Mouse (Mus musculus) embryonic facial prominence, embryonic 10.5 days (tissue): ENCODE data around the gene Txnip. TPM values are rescaled to one million over a fixed set of nuclear protein-coding genes. Genes with fewer than 3 reads are reported as not detected.

Source experiments
- DNase-seq: peaks from one replicate; pipeline ENCODE4 v3.0.0-alpha.2; 2017; ENCODE audit warnings: low spot score
- H3K27ac ChIP-seq: fragments of 300-500 bp; sonication (generic); replicated peaks from 2 replicates; pipeline ENCODE4 v1.5.1; 2016; ENCODE audit warnings: mild to moderate bottlenecking
- H3K27me3 ChIP-seq: fragments of 300-500 bp; sonication (generic); replicated peaks from 2 replicates; pipeline ENCODE4 v1.6.1; 2016; ENCODE audit warnings: low read depth, mild to moderate bottlenecking; ENCODE audit not compliant: poor library complexity, severe bottlenecking
- H3K36me3 ChIP-seq: fragments of 300-500 bp; sonication (generic); replicated peaks from 2 replicates; pipeline ENCODE4 v1.6.1; 2016; ENCODE audit warnings: mild to moderate bottlenecking, moderate library complexity
- H3K4me1 ChIP-seq: fragments of 300-500 bp; sonication (generic); 2 replicates; pipeline ENCODE4 v1.6.1; 2016
- H3K4me3 ChIP-seq: fragments of 300-500 bp; sonication (generic); 2 replicates; pipeline ENCODE4 v1.5.1; 2016; ENCODE audit warnings: mild to moderate bottlenecking, moderate library complexity
- H3K9me3 ChIP-seq: fragments of 300-500 bp; sonication (generic); 2 replicates; pipeline ENCODE4 v1.6.1; 2016; ENCODE audit warnings: mild to moderate bottlenecking
- WGBS: fragments of 180-500 bp; shearing (Covaris S2); methylation state at CpG from one replicate; pipeline ENCODE4 v1.1.7; 2016; 5-methylcytosine and 5-hydroxymethylcytosine counted together
- polyA plus RNA-seq: library from polyadenylated mRNA; unstranded; fragments of >200 nt; fragmentation: Nextera tagmentation; extraction: Ambion mirVana; gene quantifications from 2 replicates; pipeline ENCODE4 v1.2.1, GENCODE M21; 2016

Gene Txnip
- polyA plus RNA-seq, 1 experiment from 2014 or later = 34.9 TPM

DNA sequence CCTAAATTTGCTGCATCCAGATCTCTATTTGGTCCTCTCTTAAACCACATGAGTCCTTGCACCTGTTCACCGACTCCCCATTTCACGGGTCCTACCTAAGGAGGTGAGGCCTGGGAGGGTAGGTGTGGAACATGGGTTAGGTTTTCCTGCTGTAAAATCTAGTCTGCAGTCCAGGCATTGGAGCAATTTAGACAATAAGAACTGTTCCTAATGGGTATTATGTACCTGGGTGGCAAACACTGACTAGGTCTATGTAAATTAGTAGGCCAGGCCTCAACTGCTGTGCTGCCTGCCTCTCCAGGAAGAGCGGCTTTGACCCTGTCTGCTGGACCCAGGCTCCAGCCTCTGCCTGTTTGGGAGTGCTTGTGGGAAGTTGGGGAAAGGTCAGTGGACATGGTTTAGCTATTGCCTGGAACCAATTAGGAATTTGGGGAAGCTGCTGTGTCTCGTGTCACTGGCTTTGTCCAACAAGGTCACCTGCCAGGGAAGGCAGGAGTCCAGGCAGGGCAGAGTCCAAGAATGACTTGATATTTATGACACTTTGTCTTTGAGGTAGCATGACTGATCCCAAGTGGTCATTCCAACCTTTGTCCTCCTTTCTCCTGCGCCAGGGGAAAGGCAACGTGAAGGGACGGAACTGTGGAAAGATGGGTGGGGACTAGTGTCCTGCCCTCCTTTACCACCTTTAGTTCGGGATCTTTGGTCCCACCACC lies 17.7 kb downstream of the Txnip start:
- 81% methylated on average over 8 of the region's 8 CpGs for WGBS
- DNase-seq = no peak
- Histone ChIP-seq H3K36me3 (no peaks in the 10 kb centered on the region), H3K9me3 (no peaks in the 10 kb centered on the region), H3K27me3 (peaks cover 4% of the 10 kb centered on the region; the same call in 1 of the 2 replicates), H3K27ac (peak overlapping the region; percentile 48), H3K4me1 (peaks cover 56% of the 10 kb centered on the region), H3K4me3 (no peak overlapping the region)

DNA sequence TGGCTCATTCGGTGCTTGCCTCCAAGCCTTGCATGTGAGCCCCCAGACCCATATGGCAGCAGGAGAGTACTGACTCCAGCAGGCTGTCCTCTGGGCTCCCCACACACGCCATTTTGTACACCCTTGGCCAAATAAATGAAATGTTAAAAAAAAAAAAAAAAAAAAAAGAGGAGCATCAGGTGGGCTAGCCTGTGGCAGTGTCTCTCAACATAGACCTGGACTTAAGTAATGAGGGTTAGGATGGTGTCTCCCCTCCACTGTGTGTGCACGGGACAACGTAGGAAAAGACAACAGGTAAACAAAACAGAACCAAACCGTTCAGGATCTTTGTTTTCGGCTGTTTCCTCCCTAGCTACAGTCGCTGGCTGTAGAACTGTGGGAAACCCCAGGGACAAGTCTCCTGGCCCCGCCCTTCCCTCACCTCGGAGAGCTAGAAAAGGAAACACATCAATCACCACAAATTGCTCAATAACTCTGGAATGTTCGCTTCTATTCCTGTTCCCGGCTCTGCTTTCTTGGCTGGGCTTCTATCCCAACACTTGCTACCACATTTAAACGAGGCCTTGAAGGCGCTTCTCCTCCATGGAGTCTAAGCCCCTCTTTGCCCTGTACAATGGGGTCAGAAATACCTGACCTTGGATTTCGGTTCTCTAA lies 18.4 kb downstream of the Txnip start:
- WGBS = 65% methylated on average over 14 of the region's 14 CpGs
- peak overlapping the region; percentile 76 for H3K27ac ChIP-seq
- H3K4me3 ChIP-seq = peak overlapping the region; percentile 23; the same call in 1 of the 2 replicates
- H3K27me3 ChIP-seq = peaks cover 9% of the 10 kb centered on the region
- no peaks in the 10 kb centered on the region for H3K9me3 ChIP-seq
- H3K4me1 ChIP-seq = peaks cover 57% of the 10 kb centered on the region
- peak; percentile 34 for DNase-seq
- H3K36me3 ChIP-seq = no peaks in the 10 kb centered on the region

DNA sequence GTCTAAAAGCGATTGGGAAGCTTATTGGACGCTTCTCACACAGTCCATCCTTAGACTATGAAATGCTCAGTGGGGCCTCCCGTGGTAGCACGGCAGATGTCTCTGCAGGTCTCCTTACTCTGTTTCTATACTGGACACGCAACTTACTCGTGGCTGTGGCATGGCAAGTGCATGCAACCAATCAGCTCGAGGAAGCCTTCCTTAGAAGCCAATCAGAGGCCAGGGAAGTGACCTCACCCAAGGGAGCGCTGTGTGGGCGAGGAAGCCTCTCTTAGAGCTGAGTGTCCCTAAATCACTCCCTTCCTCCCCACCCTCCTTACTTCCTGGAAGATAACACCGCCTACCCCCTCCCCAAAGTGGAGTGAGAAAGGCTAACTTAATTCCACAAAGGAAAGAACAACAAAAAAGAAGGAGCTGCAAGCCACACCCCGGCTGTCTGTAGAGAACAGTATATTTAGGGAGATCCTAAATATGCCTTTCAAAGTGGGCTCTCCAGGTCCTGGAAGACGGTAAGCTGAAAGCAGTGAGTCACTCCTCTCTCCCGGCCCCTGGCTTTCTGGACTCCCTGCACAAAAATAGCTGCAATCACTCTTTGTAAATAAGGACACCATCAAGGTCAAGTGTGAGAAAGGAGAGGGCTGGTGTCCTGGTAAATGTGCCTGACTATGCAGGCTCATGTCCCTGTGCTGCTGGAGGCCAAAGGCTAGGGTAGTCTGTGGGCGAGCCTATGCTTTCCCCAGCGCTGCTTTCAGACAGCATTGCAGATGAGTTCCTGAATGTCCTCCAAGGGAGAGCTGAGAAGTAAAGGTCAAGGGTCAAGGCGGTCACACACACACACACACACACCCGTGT lies 19.2 kb downstream of the Txnip start, which contains the start of gene Gm16253:
Gene Gm16253 (plus strand): TSS at position 295 of the 852 bp plus-strand sequence.
- H3K27me3 ChIP-seq = peaks cover 15% of the 10 kb centered on the region
- H3K4me3 ChIP-seq = peak within 1 kb of the TSS; percentile 23; the same call in 1 of the 2 replicates
- WGBS = 32% methylated on average over 17 of the region's 17 CpGs
- H3K9me3 ChIP-seq = no peaks in the 10 kb centered on the region
- H3K36me3 ChIP-seq = no peaks in the 10 kb centered on the region
- peak within 1 kb of the TSS; percentile 76 for H3K27ac ChIP-seq
- DNase-seq = peak; percentile 82
- peaks cover 56% of the 10 kb centered on the region for H3K4me1 ChIP-seq

DNA sequence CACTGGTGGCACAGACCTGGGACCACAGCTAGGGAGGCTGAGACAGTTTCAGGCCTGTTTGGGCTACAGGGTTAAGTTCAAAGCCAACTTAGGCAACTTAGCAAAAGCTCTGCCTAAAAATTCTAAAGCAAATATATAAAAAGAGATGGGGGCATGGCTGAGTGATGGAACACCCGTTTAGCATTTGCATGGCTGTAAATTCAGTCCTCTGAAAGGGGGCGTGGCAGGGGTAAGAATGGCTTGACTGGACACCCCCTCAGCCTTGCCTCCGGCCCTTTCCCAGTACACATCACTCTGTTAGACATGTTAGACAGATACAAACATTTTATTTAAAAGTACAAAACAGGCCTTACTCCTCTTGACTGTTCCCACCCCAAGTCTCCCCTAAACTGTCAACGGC lies 19.8 kb downstream of the Txnip start:
- Histone ChIP-seq H3K36me3 (no peaks in the 10 kb centered on the region), H3K27ac (peak overlapping the region; percentile 76), H3K4me1 (peaks cover 56% of the 10 kb centered on the region), H3K4me3 (0 out of 2 replicates have a peak overlapping the region, but pooled peaks have one; percentile 23), H3K9me3 (no peaks in the 10 kb centered on the region), H3K27me3 (peaks cover 19% of the 10 kb centered on the region)
- 80% methylated on average over 4 of the region's 4 CpGs for WGBS
- no peak for DNase-seq

DNA sequence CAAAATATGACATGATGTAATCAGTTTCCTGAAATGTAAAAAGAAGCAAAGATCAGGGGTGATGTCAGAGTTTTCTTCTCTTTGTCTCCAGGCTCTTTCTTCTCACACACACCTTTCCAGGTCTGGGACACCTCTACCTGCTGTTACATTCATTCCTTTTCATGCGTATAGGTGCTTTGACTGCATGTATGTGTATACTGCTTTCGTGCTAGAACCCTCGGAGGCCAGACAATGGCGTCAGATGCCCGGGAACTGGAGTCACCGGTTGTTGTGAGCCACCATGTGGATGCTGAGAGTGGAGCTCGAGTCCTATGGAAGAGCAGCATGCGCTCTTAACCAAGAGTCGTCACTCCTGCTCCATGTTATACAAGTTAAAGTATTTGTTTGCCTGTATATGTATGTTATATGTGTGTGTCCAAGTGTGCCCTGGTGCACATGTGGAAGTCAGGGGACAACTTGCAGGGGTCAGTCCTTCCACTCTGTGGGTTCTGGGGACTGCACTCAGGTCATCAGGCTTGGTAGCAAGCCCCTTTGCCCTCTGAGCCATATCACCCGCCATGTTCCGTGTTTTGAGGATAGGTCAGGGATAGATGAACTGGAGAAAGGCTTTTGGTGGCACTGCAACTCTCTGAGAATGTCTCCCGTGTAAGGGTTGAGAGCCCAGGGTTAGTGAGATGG lies 20.9 kb downstream of the Txnip start:
- DNase-seq = no peak
- Histone ChIP-seq H3K36me3 (no peaks in the 10 kb centered on the region), H3K4me3 (no peak overlapping the region), H3K4me1 (peaks cover 52% of the 10 kb centered on the region), H3K27me3 (peaks cover 19% of the 10 kb centered on the region), H3K9me3 (no peaks in the 10 kb centered on the region), H3K27ac (0 out of 2 replicates have a peak overlapping the region, but pooled peaks have one; percentile 20)
- 80% methylated on average over 12 of the region's 12 CpGs for WGBS

DNA sequence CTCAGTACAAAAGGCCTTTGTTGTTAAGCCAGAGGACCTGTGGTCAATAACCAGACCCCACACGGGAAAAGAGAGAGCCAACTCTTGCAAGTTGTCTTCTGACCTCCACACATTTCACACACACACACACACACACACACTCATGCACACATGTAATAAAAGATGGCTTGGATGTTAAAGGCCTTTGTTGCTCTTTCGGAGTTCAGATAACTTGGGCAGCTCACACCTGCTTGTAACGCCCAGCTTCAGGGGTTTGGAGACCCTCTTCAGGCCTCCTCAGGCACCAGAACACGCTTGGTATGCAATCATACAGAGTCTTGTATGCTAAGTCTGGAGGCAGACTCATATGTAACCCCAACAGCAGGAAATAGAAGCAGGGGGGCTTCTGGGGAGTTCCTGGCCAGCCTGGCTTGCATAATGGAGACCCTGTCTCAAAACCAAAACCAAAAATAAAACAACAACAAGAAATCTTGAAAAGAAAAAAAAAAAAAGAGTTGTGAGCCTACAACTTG lies 21.5 kb downstream of the Txnip start:
- Histone ChIP-seq H3K27me3 (peaks cover 19% of the 10 kb centered on the region), H3K36me3 (no peaks in the 10 kb centered on the region), H3K4me1 (peaks cover 46% of the 10 kb centered on the region), H3K27ac (0 out of 2 replicates have a peak overlapping the region, but pooled peaks have one; percentile 20), H3K9me3 (no peaks in the 10 kb centered on the region), H3K4me3 (no peak overlapping the region)
- no peak for DNase-seq
- 80% methylated on average over 4 of the region's 4 CpGs for WGBS

DNA sequence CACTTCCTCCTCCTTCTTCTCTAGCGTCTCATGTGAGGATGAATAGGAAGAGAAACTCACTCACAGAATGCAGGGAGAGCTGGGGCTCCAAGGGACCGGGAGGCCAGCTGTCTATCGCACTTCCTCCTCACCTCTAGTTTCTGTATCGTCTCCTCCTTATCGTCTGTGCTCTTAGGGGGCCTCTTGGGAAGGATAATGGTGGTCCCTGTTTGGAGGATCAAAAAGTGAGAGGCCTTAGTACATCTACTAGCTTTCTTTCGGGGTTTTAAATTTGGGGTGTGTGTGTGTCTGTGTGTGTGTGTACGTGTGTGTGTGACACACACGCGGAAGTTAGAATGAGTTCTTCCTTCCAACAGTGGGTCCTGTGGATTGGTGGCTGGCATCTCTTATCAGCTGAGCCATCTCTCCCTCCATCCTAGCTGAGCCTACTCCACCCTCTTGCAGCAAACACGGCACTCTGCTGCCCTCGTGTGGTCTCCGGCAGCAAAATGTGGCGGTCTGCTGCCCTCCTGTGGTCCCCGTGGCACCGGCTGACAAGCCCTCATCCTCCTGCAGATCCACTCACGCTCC lies 22.2 kb downstream of the Txnip start:
- peaks cover 19% of the 10 kb centered on the region for H3K27me3 ChIP-seq
- H3K4me3 ChIP-seq = peak overlapping the region; percentile 48
- 12% methylated on average over 16 of the region's 16 CpGs for WGBS

DNA sequence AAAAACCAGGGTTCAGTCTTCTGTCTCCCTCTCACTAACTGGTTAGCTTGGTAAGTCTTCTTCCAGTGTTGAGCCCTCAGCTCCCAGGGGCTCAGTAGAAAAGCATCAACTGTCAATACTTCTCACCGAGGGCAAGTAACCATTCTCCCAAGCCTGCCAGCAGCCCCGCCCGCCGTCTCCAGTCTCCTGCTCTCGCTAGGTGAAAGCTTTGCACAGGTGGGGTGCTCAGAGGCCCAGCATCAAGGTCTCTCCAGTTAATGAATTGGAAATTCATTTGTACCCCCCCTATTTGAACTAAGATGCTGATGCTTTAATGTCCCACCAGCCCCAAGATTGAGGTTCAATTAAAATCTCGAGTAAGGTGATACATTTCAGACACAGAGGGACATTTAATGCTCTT lies 23.4 kb downstream of the Txnip start:
- Histone ChIP-seq H3K9me3 (no peaks in the 10 kb centered on the region), H3K4me1 (peaks cover 34% of the 10 kb centered on the region), H3K27ac (no peak overlapping the region), H3K27me3 (peaks cover 19% of the 10 kb centered on the region), H3K4me3 (no peak overlapping the region), H3K36me3 (no peaks in the 10 kb centered on the region)
- 40% methylated on average over 6 of the region's 6 CpGs for WGBS
- DNase-seq = no peak

More for the DNA sequence above, 22.2 kb downstream of the Txnip start:
- DNase-seq = peak; percentile 93
- Histone ChIP-seq H3K36me3 (no peaks in the 10 kb centered on the region), H3K9me3 (no peaks in the 10 kb centered on the region), H3K27ac (peak overlapping the region; percentile 30; the same call in 1 of the 2 replicates), H3K4me1 (peaks cover 43% of the 10 kb centered on the region)

DNA sequence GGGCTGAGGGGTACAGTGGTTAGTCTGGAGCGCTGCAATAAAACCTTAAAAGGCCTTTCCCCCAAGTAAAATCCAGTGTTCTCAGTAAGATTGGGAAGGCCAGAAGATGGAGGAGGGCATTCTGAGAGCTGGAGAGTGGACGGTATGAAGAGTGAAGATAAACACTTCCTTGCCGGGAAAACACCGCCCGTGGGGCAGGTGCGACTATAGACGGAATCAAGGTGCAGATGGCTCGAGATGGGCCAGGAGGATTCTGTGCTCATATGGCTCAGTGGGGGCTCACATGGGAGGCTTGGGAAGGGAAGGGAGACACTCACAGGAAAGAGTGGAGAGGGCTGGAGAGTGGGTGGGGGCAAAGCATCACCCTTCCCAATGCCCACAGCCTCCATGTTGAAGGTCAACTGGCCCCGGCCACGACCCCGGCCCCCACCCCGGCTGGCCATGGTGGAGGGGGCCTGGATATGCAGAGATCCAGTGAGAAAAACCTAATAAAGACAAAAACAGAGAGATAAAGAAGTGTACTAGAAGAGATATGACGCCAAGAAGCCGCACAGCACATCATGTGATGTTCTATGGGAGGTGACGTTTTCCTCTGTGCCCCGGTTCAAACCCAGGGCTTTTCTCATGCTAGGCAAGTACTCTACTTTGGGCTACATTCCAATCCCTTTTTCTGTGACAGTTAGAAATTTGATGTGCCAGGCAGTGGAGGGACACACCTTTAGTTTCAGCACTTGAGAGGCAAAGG lies 24.2 kb downstream of the Txnip start:
- Histone ChIP-seq H3K9me3 (no peaks in the 10 kb centered on the region), H3K27ac (no peak overlapping the region), H3K36me3 (no peaks in the 10 kb centered on the region), H3K27me3 (peaks cover 19% of the 10 kb centered on the region), H3K4me3 (no peak overlapping the region; the same call in 1 of the 2 replicates), H3K4me1 (peaks cover 27% of the 10 kb centered on the region)
- no peak for DNase-seq
- WGBS = 83% methylated on average over 16 of the region's 16 CpGs

DNA sequence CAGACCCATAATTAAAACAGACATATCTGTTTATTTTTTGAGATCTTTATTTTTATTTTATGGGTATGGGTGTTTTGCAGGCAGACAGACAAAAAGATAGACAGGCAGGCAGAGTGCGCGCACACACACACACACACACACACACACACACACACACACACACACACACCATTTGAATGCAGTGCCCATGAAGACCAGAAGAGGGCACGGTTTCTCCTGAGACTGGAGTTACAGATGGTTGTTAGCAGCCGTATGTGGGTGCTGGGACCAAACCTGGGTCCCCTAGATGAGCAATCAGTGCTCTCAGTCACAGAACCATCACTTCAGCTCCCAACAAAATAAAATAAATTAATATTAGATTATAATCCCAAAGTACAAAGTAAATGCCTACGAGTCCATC lies 25.6 kb downstream of the Txnip start:
- Histone ChIP-seq H3K27ac (no peak overlapping the region), H3K36me3 (no peaks in the 10 kb centered on the region), H3K4me3 (no peak overlapping the region), H3K27me3 (peaks cover 19% of the 10 kb centered on the region), H3K9me3 (0 out of 2 replicates have a peak, but pooled peaks cover 5% of the 10 kb centered on the region), H3K4me1 (peaks cover 20% of the 10 kb centered on the region)
- DNase-seq = no peak
- 86% methylated on average over 5 of the region's 5 CpGs for WGBS

DNA sequence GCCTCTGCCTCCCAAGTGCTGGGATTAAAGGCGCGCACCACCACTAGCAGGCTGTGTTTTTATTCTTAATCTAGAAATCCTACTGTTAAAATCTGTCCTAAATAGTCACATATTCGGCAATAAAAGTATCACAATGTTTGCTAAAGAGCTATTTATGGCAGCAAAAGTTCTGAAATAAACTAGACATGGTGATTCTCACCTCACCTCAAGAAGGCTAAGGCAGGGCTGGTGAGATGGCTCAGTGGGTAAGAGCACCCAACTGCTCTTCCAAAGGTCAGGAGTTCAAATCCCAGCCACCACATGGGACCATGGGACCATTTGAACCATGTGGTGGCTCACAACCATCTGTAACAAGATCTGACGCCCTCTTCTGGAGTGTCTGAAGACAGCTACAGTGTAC lies 32.9 kb downstream of the Txnip start:
- Histone ChIP-seq H3K36me3 (no peaks in the 10 kb centered on the region), H3K27me3 (peaks cover 22% of the 10 kb centered on the region), H3K4me3 (no peak overlapping the region), H3K4me1 (peaks cover 26% of the 10 kb centered on the region), H3K27ac (no peak overlapping the region), H3K9me3 (0 out of 2 replicates have a peak, but pooled peaks cover 5% of the 10 kb centered on the region)
- 81% methylated on average over 4 of the region's 4 CpGs for WGBS
- DNase-seq = no peak
